Mouse (Mus musculus) kidney, adult 11 months (tissue): ENCODE measurements around the gene Zfp219.

Source experiments
- DNase-seq: peaks from one replicate; pipeline ENCODE4 v3.0.0; 2022

Gene Zfp219

GRCm38 (mm10) chr14:51996866-51997265, 23.7 kb downstream of the Zfp219 start:
- no peak for DNase-seq

- DNase-seq: no peak
These were observed 24.2 kb downstream of the Zfp219 start for GRCm38 (mm10) chr14:51996231-51996841.

GRCm38 (mm10) chr14:51995219-51995871, 25.2 kb downstream of the Zfp219 start:
- no peak for DNase-seq

- DNase-seq: no peak
These were observed 26.1 kb downstream of the Zfp219 start for GRCm38 (mm10) chr14:51994453-51994852.

- DNase-seq: peak; percentile 3
These were observed 31.0 kb downstream of the Zfp219 start for GRCm38 (mm10) chr14:51989461-51989970.

- peak; percentile 86 for DNase-seq
These were observed 31.8 kb downstream of the Zfp219 start for GRCm38 (mm10) chr14:51988731-51989130.

GRCm38 (mm10) chr14:51987177-51987576, 33.4 kb downstream of the Zfp219 start:
- no peak for DNase-seq

- no peak for DNase-seq
These were observed 34.4 kb downstream of the Zfp219 start for GRCm38 (mm10) chr14:51986153-51986505.

GRCm38 (mm10) chr14:51985301-51986152, 35.0 kb downstream of the Zfp219 start:
- DNase-seq: peak; percentile 59

- DNase-seq: peak; percentile 59
These were observed 36.0 kb downstream of the Zfp219 start, which contains the start of gene Arhgef40 for GRCm38 (mm10) chr14:51984247-51985231. Gene Arhgef40, plus strand, starts transcription at chr14:51984719.

GRCm38 (mm10) chr14:51983855-51984246, 36.7 kb downstream of the Zfp219 start:
- no peak for DNase-seq

- no peak for DNase-seq
These were observed 37.3 kb downstream of the Zfp219 start for GRCm38 (mm10) chr14:51983251-51983650.

GRCm38 (mm10) chr14:51979252-51979651, 41.3 kb downstream of the Zfp219 start:
- DNase-seq: no peak

- DNase-seq: no peak
These were observed 53.1 kb downstream of the Zfp219 start for GRCm38 (mm10) chr14:51967400-51967799.

GRCm38 (mm10) chr14:51960316-51960715, 60.2 kb downstream of the Zfp219 start:
- no peak for DNase-seq
